Mouse (Mus musculus): ENCODE data around the gene Elovl5.

Elovl5 gene

DNA sequence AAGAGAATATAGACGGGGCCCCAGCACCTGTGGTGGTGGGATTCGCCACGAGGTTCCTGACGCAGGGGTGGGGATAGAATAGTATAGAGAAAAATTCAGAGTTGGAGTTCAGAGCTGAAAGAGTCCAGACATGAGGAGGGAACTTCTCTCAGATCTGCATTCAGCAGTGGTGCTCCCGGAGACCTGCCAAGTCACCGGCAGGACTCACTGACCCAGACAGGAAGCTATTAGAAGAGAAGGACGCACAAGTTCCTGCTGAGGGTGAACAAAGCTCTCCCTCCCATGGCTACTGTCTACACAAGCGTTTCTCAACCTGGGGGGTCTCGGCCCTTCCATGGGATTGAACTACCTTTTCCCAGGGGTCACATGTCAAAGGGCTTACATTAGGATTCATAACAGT lies 78.1 kb downstream of the Elovl5 start:
- DNase-seq (ENCODE audit: low spot score in 2 of 2), result no peak

DNA sequence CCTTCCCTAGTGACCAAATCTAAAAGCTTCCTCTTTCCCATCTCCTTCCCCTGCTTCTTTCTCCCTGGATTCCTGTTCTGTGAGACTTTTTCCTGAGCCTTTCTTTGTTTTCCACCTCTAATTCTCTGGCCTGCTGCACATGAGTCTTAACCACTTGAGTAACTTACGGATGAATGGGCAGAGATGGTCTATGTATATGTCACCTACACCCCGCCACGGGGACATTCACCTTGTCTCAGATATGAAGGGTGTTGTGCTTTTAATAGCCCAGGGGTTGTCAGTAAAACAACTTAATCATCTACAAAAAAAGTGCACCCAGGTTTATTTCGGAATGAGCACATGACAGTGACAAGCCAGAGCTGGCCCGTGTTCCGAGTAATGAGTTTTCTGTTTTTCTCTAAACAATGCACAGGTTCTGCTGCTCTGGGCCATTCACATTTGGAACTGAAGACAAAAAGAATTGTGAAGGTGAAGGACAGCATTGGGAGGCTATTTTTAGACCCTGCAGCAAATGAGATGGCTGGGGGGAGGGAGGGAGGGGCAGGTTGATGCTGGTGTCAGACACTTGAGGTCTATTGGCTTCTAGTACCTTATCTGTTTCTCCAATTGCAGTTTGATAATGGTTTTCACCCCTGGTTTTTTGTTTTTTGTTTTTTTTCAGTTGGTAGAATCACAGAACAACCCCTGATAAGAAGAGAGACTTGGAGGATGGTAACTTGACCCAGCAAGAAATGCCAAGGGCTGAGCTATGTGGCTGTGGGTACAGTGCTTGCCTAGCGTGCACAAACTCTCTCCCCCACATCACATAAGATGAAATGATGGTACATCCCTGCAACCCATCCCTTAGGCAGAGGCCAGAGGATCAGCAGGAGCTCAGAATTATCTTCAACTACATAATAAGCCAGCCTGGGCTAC lies 83.7 kb downstream of the Elovl5 start:
- DNase-seq (ENCODE audit: low spot score in 2 of 2), result no peak

DNA sequence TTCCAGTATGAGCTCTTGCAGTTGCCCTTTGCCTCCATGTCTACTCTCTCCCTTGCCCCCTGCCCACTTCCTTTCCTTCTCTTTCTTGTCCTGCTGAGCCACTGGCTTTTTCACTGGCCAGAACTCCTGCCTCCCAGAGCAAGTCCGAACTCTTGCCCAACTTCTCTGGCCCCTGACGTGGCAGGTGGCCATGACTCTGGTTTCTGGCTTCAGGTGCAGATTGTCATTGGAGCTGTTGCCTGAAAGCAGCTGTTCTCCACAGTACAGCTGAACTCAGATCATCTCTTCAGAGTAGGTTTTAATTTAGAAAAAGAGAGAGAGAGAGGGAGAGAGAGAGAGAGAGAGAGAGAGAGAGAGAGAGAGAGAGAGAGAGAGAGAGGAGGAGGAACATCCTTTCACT lies 86.1 kb downstream of the Elovl5 start:
- DNase-seq (ENCODE audit: low spot score in 2 of 2), result no peak

DNA sequence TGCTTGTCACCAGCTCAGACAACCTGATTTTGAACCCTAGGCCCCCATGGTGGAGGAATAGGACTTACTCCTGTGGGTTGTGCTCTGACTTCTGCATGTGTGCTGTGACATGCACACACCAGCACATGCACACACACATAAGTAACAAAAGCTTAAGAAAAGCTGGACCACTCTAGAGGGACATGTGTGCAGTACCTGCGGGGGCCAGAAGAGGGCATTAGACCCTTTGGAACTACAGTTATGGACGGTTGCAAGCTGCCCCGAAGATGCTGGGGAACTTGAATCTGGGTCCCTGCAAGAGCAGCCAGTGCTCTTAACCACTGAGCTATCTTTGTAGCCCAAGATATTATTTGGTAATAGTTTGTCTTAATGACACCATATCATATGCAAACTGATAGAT lies 88.3 kb downstream of the Elovl5 start:
- no peak for DNase-seq (ENCODE audit: low spot score in 2 of 2)

DNA sequence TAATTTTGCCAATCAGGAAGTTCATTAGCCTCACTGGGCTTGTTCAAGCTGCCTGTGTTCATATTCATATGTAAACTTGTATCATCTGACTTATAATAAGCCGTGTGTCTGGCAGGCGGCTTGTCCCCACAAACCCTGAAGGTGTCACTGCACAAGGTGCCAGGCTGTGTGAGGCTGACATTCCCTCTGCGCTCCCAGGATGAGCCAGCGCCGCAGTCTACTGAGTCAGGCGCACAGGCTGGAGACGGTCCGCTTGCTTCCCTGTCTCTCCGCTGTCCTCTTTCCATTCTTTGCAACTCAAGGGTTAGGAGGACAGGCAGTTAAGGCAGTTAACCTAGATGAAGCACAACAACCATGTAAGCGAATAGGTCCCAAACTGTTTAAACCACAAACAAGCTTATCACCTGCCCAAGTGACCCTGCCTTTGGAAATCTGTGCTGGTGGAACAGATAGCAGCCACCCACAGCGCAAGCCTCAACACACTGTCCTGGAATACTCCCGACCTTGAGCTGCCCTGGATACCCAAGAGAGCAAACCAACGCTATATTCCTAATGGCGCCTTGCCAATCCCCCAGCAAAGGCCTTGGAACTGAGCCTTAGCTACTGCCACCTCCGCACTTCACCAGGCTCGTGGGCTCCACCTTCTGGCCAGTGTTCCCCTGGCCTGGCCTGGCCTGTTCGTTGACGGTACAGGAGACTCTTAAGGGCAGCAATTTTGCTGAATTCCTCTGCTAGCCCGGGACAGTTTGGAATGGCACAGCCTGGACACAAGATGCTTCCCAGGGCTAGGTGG lies 89.2 kb downstream of the Elovl5 start:
- peak; percentile 47 to 55 for DNase-seq (ENCODE audit: low spot score in 2 of 2)

DNA sequence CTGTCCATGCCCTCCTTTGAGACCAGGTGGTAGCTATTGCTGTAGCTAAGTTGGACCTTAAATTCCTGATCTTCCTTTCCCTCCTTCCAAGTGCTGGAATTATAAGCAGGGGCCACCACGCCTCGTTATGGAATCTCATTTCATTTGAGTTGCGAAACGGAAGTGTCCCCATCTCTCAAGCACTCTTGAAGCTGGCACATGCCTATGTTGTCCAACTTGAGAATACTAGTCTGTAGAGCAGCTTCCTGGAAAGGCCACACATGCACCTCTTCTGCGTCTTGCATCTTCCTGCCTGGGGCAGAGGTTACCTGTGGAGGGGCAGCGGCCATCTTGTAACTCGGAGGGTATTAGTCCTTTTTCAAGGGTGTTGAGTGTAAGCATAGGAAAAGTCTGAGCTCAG lies 92.2 kb downstream of the Elovl5 start:
- no peak for DNase-seq (ENCODE audit: low spot score in 2 of 2)

DNA sequence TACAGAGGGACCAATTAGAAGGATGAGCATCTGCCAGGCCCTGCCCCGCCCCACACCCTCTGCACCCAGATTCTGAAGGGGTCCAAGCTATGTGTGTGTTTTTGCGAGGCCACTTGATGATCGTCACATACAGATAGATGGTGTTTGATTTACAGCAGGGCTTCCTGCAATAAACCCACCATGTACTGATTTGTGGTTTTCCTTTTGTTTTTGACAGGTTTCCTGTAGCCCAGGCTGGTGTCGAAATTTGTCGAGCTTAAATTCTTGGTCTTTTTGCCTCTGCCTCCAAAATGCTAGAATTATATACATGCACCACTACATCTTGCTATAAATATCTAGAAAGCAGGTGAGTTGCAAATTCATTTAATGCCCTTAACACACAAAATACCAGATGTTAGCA lies 93.0 kb downstream of the Elovl5 start:
- no peak for DNase-seq (ENCODE audit: low spot score in 2 of 2)

DNA sequence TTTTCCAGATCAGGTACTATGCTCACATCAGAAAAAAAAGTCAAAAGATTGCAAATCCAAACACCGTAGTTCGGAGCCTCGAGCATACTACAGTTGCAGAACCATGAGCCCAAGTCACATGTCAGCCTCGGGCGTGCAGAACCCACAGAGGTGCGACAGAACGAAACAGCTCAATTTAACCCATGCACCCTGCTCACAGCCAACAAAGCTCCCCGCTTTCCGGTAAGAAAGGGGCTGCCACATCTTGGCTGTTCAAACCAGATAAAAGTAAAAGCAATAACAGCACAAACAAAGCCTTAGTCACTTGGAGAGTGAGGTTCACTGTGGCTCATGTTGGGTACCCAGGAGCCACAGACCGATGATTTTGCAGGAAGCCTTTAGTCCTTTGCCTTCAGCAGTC lies 93.5 kb downstream of the Elovl5 start:
- DNase-seq (ENCODE audit: low spot score in 2 of 2), result no peak

DNA sequence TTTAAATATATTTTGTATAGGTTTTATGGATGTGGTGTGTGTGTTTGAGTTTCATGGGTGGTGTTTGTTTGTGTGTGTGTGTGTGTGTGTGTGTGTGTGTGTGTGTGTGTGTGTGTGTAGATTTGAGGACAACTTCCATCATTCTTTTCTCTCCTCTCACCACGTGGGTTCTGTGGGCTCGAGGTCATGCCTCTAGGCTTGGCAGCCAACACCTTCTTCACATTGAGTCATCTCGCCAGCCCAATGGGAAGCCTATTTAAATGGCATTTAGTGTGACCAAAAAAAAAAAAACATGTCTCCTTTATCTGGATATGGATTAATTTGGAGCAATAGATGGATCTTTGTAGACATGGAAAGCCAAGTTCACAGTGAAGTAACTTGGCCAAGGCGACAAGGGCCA lies 94.9 kb downstream of the Elovl5 start:
- DNase-seq (ENCODE audit: low spot score in 2 of 2), result no peak

DNA sequence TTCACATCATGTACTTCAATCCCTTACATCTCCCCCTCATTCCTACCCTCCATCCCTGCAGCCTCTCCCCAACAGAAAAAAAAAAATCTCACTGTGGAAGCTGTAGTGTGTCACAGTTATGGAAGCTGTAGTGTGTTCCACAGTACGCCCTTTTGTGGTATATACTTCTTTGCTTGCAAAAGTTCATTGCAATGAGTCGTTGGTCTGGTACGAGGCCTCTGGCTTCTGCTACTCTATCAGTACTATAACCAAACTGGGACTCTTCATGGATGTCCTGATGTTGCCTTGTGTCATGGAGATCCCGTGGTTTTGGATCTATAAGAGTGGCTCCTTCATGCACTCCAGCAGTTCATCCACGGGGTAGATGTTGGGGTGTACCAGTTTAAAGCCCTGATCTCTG lies 95.5 kb downstream of the Elovl5 start:
- DNase-seq (ENCODE audit: low spot score in 2 of 2), result no peak

DNA sequence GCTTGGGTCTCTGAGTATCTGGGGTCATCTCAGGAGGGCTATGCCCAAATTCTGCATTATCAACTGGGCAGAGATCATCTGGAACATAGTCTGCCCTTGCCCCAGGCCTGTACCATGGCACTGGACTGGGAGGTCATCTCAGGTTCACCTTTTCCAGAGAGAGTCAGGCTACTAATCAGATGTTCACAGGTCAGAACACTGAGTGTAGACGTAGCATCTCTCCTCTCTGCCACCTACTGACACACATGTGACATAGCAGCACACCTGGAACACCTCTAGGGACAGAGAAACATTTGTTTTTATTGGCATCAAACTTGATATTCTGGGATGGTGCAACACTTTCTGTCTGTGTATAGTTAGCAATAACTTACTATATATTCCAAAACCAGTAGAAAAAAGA lies 96.6 kb downstream of the Elovl5 start:
- DNase-seq (ENCODE audit: low spot score in 2 of 2), result no peak

DNA sequence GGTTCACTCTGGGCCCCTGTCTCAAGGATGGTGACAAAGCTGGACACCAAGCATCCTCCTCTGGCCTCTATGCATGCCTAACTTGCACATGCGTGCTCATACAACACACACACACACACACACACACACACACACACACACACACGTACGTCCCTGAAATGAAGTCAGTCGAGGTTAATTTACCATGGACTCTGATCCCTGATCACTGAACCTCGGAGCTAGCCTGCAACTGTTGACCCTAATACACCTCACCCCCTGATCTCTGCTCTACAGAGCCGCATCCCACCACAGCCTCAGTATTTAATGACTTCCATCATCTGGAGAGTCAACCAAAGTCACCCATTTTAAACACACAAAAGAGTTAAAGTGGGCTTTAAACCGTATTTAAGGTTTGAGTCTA lies 98.7 kb downstream of the Elovl5 start:
- DNase-seq (ENCODE audit: low spot score in 2 of 2), result no peak

DNA sequence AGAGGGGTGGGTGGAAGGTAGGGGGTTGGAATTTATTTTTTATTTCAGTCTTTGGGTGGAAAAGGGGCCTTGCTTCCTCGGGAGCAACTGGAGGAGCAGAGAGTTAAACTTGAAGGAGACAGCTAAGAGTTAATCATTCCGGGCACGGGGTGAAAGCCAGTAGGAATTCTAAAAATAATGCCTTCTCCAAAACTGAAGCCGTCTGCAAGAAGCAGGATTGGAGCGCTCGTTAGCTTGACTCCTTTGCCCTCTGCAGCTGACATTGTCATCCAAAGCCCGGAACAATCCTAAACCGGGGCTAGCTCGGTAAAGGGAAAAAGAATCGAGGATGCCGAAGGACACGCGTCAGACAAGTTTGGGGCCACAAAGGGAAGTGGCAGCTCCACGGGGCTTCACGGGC lies 99.1 kb downstream of the Elovl5 start:
- DNase-seq (ENCODE audit: low spot score in 2 of 2), result no peak

DNA sequence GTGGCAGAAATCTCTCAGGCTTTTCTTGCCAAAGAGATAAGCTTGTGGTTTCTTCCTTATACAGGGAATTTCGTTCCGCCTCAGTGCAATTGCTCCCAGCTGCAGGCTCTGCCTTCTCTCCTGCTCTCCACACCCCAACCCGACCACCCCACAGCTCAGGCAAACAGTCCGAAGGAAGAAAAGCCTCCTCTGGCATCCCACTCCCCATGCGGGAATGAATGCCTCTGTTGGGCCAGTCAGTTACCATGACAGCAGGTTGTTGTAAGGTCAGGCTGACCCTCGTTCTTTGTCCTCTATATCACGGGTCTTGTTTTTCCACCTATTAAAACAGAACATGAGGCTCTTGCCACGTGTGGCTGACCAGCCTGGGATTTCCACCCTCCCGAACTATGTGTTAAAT lies 104.1 kb downstream of the Elovl5 start:
- no peak for DNase-seq (ENCODE audit: low spot score in 2 of 2)

DNA sequence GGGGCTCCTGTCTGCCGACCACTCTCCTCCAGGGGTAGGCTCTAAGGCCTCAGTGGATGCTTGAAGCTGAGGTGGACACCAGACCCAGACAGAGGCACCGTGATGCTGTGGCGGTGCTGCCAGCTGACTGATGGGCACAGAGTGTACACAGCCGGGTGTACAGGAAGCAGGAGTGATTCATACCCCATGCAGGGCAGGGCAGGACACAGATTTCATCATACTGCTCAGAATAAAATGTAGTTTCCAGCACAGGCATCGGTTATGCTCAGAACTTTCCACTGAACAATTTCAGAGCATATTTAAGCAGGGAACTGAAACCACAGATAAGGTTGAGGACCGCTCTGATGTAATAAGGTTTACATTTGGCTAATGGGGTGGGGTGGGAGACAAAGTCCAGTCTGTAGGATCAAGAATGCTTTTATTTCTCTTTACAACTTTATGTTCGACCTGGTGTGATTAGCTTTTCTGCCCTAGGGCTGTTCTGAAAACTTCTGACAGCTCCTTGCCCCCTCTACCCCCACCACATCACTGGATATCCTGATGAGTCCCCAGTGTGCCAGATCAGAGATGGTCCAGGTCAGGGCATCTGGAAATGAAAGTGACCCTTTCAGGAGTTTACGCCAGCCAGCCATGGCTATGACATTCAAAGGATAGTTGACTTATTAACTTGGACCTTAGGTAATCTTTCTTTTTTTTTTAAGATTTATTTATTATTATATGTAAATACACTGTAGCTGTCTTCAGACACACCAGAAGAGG lies 105.2 kb downstream of the Elovl5 start:
- DNase-seq (ENCODE audit: low spot score in 2 of 2), result no peak

DNA sequence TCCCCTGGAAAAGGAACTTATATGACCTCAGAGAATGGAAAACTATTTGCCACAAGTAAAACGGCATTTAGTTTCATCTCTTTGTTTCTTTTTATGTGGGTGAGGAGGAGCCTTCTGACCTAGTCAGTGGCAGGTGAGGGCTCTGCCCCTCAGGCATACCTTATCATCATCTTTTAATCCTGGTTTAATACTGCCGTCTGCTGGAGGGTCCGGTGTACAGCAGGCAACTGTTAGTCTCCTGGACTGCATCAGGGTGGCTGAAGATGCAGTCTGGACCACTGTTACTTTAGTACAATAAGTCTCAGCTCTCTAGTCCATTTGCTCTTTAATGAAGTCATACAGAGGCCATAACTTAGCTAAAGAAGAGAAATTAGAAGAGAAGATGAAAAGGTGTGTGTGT lies 107.7 kb downstream of the Elovl5 start:
- DNase-seq (ENCODE audit: low spot score in 2 of 2), result peak in 1 of 2 experiments; percentile 69

DNA sequence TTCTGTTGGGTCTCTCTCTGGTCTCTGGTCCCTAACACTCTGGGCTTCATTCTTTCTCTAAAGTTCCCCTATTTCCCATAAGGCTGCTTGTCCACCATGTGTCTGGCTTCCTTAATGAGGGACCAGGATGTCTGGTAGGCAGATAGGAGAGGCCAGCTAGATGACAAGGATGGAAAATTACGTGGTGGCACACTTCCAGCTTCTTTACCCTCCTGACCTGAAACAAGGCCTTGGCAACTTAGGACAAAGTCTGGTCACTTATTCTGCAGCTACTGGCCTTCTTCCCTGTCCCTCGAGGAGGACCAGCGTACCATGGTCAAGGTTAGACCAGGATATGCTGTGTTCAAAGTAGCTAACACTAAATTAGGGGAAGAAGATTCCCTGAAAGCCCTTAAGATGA lies 109.9 kb downstream of the Elovl5 start:
- no peak for DNase-seq (ENCODE audit: low spot score in 2 of 2)

DNA sequence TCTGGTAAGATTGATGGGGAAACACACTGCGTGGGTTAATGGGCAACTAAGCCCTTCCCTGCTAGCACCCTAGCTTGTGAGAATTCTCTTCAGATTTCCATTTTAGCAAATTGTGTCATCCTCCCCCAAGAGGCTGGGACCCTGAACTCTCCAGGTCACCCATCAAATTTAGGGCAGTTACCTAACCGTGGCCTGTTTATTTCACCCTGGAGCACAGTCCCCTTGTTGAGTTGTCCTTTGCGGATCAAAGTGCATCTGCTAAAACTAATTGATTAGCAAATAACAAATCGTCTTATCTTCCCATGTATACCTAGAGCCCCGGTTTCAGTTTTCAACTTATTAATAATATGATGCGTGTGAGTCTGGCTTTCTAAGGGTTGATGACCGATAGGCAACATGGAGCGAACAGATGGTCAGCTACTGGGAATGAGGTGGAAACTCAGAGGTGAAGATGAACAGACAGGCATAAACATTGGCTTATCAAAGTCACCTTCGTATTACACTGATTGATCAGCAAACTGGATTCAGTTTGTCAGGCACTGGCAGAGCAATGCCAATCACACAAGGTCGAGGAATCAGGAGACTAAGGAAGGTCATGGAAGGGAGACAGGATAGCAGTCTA lies 113.8 kb downstream of the Elovl5 start:
- DNase-seq (ENCODE audit: low spot score in 2 of 2), result no peak

DNA sequence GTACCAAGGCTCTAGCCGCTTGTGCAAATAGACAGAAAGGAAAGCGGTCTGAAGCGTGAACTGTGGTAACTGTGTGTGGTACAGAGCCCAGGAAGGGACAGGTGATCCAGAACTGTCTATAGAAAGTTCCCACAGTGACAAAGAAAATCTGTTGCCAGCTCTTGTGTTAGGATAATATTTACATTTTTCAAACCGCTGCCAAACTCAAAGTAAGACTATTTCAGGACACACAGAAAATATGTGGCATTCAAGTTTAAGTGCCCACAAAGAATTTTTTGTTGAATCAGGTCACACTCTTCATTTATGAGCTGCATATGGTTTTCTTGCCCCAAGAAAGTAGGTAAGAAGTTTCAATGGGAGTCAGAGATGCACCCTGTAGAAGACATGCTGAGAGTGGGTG lies 115.8 kb downstream of the Elovl5 start:
- DNase-seq (ENCODE audit: low spot score in 2 of 2), result no peak

Data from frontal cortex, postnatal 14 days (tissue).